Mouse (Mus musculus): Measurements from ENCODE around the gene Tanc2.

DNA sequence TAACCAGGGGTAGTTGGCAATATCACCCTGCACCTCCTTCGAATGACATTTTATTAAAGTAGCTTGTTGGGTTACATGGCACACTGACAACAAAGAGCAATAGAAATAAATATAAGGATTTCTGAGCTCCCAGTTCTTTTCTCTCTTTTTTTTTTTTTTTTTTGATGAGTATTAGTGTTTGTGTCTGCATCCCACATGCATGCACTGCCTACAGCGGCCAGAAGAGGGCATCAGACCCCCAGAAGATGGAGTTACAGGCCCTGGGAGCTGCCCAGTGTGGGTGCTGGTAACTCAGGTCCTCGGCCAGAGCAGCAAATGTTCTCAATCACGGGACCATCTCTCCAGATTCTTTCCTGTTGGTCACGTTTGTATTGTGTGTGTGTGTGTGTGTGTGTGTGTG, 374.9 kb downstream of the Tanc2 start:
- peak; percentile 38; the same call in 1 of the 2 replicates for TF ChIP-seq CTCF (IDR thresholded peaks at IDR 0.05)
- no peak for TF ChIP-seq EP300 (IDR thresholded peaks at IDR 0.05)

Measured in lung, postnatal 0 days (tissue).